25 mouse cellular contexts compared by ENCODE assay signal in genomic region chr10:115060759-115061158, GRCm38 (mm10).
DNase-seq lines count a peak whose midpoint lies in the region; ATAC-seq and TF ChIP-seq lines count a peak whose summit lies in the region.
"Had no signal": no experiment of that assay in that cellular context is flagged by ENCODE, and none has a peak within 500 bp of the region (broad histone marks: within the 10 kb centered on the region; RNA-seq: fewer than 3 reads in every experiment).

No protein-coding gene starts in this region.

- H3K36me3 ChIP-seq in thymus, adult 2 months (ENCODE audit: control insufficient read depth, insufficient read depth, low read length): no peaks in the 10 kb centered on the region
- H3K36me3 ChIP-seq: embryonic facial prominence, embryonic 10.5 days; embryonic facial prominence, embryonic 13.5 days; hindbrain, embryonic 10.5 days; hindbrain, embryonic 13.5 days; intestine, embryonic 15.5 days had no signal

- H3K4me1 ChIP-seq in thymus, adult 2 months (replicated peaks; ENCODE audit: control insufficient read depth, insufficient read depth, low read length): no peaks in the 10 kb centered on the region
- H3K4me1 ChIP-seq: embryonic facial prominence, embryonic 10.5 days; embryonic facial prominence, embryonic 13.5 days; hindbrain, embryonic 10.5 days; hindbrain, embryonic 13.5 days; intestine, embryonic 15.5 days had no signal

- H3K4me3 ChIP-seq in thymus, adult 2 months (ENCODE audit: control insufficient read depth, insufficient read depth, low read length): no peak overlapping the region
- H3K4me3 ChIP-seq: embryonic facial prominence, embryonic 10.5 days; embryonic facial prominence, embryonic 13.5 days; hindbrain, embryonic 10.5 days; hindbrain, embryonic 13.5 days; intestine, embryonic 15.5 days had no signal

- TF ChIP-seq POLR2A in thymus, adult 2 months (IDR thresholded peaks at IDR 0.05; ENCODE audit: control insufficient read depth, extremely low read depth, insufficient read depth, low read length, poor library complexity): no peak

- peak; percentile 58 for ATAC-seq in common myeloid progenitor, adult 5-6 weeks (replicated peaks; ENCODE audit: low read depth, poor library complexity, severe bottlenecking)
- ATAC-seq in megakaryocyte, adult 5-6 weeks (ENCODE audit: poor library complexity, severe bottlenecking): peak; percentile 68
- no peak for ATAC-seq in erythroid progenitor cell, adult 5-6 weeks (replicated peaks; ENCODE audit: low FRiP score, poor library complexity, severe bottlenecking)
- no peak for ATAC-seq in erythroblast, adult 5-6 weeks (replicated peaks; ENCODE audit: low FRiP score, poor library complexity, severe bottlenecking)
- ATAC-seq: activated CD4-positive, CD25-positive, alpha-beta regulatory T cell, adult 4 months; CD4-positive, CD25-positive, alpha-beta regulatory T cell, adult 4 months; forebrain, embryonic 14.5 days; forebrain, postnatal 0 days; hindbrain, embryonic 16.5 days; intestine, embryonic 15.5 days had no signal

- no peak overlapping the region for H3K27ac ChIP-seq in thymus, adult 2 months (ENCODE audit: control insufficient read depth, insufficient read depth, low read length)
- H3K27ac ChIP-seq: embryonic facial prominence, embryonic 10.5 days; embryonic facial prominence, embryonic 13.5 days; hindbrain, embryonic 10.5 days; hindbrain, embryonic 13.5 days; intestine, embryonic 15.5 days had no signal

- DNase-seq in thymus, postnatal 0 days (ENCODE audit: low spot score): peak; percentile 8
- no peak for DNase-seq in thymus, adult 2 months
- DNase-seq in gastrocnemius, postnatal 4 days (ENCODE audit: low spot score in 2 of 2): no peak
- DNase-seq: adrenal gland, postnatal 10 days; adrenal gland, postnatal 36 days; cerebellum, adult 11 months; cerebellum, adult 2 months; cerebellum, adult 9-11 months; cerebellum, postnatal 25 days; embryo, embryonic 11 days; forebrain, postnatal 0 days; gastrocnemius, postnatal 25 days had no signal

- TF ChIP-seq CTCF in thymus, adult 2 months (IDR thresholded peaks at IDR 0.05; ENCODE audit: borderline replicate concordance, control insufficient read depth, extremely low read depth, insufficient read depth, low read length, poor library complexity): no peak

- 25% methylated on average over 7 of the region's 7 CpGs for WGBS in thymus, adult 2 months

- H3K27me3 ChIP-seq in thymus, adult 2 months (ENCODE audit: control insufficient read depth, insufficient read depth, low read length): no peaks in the 10 kb centered on the region
- H3K27me3 ChIP-seq: embryonic facial prominence, embryonic 13.5 days; hindbrain, embryonic 13.5 days; intestine, embryonic 15.5 days had no signal

Comparison
In these comparisons a context has a peak if more than half of its experiments do, and no peak if none do; other contexts are left out.
1. ATAC-seq: peak in common myeloid progenitor, adult 5-6 weeks (single experiment) and megakaryocyte, adult 5-6 weeks (single experiment); none in erythroid progenitor cell, adult 5-6 weeks (single experiment) and erythroblast, adult 5-6 weeks (single experiment).